Mouse (Mus musculus): ENCODE measurements around the gene Odf4. TPM values are rescaled to one million over a fixed set of nuclear protein-coding genes. Genes with fewer than 3 reads are reported as not detected.
"Not testable (repeated sequence)": the region's sequence is repeated elsewhere in the genome, so short reads cannot be mapped to it uniquely, and the experiment has no call there.

The Odf4 gene
- 0.52 and 0.56 TPM in 2 replicates for polyA plus RNA-seq (2014; fragmentation: Nextera tagmentation; extraction: Ambion mirVana)

GRCm38 (mm10) chr11:68926981-68927380 lies at the start of gene Odf4:
Gene Odf4 (minus strand): TSS chr11:68927081.
- 79% methylated on average over 3 of the region's 3 CpGs for WGBS
- no peak for ATAC-seq (ENCODE audit: low FRiP score)
- no peak within 1 kb of the TSS for H3K4me3 ChIP-seq (replicated peaks; ENCODE audit: low read length)
- DNase-seq (ENCODE audit: low spot score) = no peak
- H3K36me3 ChIP-seq (replicated peaks; ENCODE audit: control insufficient read depth, insufficient read depth) = no peaks in the 10 kb centered on the region
- no peaks in the 10 kb centered on the region for H3K27me3 ChIP-seq (ENCODE audit: control insufficient read depth, insufficient read depth, low read length)
- no peaks in the 10 kb centered on the region for H3K9me3 ChIP-seq (ENCODE audit: control insufficient read depth, low read length)
- no peaks in the 10 kb centered on the region for H3K4me1 ChIP-seq (replicated peaks; ENCODE audit: control insufficient read depth, insufficient read depth, low read length)
- no peak within 1 kb of the TSS for H3K9ac ChIP-seq
- no peak within 1 kb of the TSS for H3K4me2 ChIP-seq (replicated peaks)
- no peak within 1 kb of the TSS for H3K27ac ChIP-seq

GRCm38 (mm10) chr11:68975601-68976000 lies 48.7 kb upstream of the Odf4 start:
- no peaks in the 10 kb centered on the region for H3K9me3 ChIP-seq (ENCODE audit: control insufficient read depth, low read length)
- H3K4me1 ChIP-seq (replicated peaks; ENCODE audit: control insufficient read depth, insufficient read depth, low read length) = peaks cover 6% of the 10 kb centered on the region; the same call in 1 of the 2 replicates
- no peak for DNase-seq (ENCODE audit: low spot score)
- H3K4me3 ChIP-seq (replicated peaks; ENCODE audit: low read length) = no peak overlapping the region
- no peaks in the 10 kb centered on the region for H3K36me3 ChIP-seq (replicated peaks; ENCODE audit: control insufficient read depth, insufficient read depth)
- no peak overlapping the region for H3K27ac ChIP-seq
- no peaks in the 10 kb centered on the region for H3K27me3 ChIP-seq (ENCODE audit: control insufficient read depth, insufficient read depth, low read length)
- 89% methylated on average over 1 of the region's 1 CpGs for WGBS
- H3K9ac ChIP-seq = no peak overlapping the region
- no peak for ATAC-seq (ENCODE audit: low FRiP score)
- H3K4me2 ChIP-seq (replicated peaks) = no peak overlapping the region

GRCm38 (mm10) chr11:68975085-68975484 lies 48.2 kb upstream of the Odf4 start, which contains the start of gene Rangrf:
Gene Rangrf (minus strand): TSS chr11:68975185.
- DNase-seq (ENCODE audit: low spot score) = no peak
- peaks cover 6% of the 10 kb centered on the region; the same call in 1 of the 2 replicates for H3K4me1 ChIP-seq (replicated peaks; ENCODE audit: control insufficient read depth, insufficient read depth, low read length)
- peak within 1 kb of the TSS; percentile 38 for H3K4me3 ChIP-seq (replicated peaks; ENCODE audit: low read length)
- no peaks in the 10 kb centered on the region for H3K27me3 ChIP-seq (ENCODE audit: control insufficient read depth, insufficient read depth, low read length)
- H3K27ac ChIP-seq = no peak within 1 kb of the TSS
- no peaks in the 10 kb centered on the region for H3K9me3 ChIP-seq (ENCODE audit: control insufficient read depth, low read length)
- peak within 1 kb of the TSS; percentile 69 for H3K4me2 ChIP-seq (replicated peaks)
- no peak for ATAC-seq (ENCODE audit: low FRiP score)
- no peaks in the 10 kb centered on the region for H3K36me3 ChIP-seq (replicated peaks; ENCODE audit: control insufficient read depth, insufficient read depth)
- peak within 1 kb of the TSS; percentile 40; the same call in 1 of the 2 replicates for H3K9ac ChIP-seq
- 83% methylated on average over 7 of the region's 7 CpGs for WGBS

GRCm38 (mm10) chr11:68974059-68974450 lies 47.2 kb upstream of the Odf4 start:
- ATAC-seq (ENCODE audit: low FRiP score) = no peak
- H3K4me3 ChIP-seq (replicated peaks; ENCODE audit: low read length) = peak overlapping the region; percentile 38
- 31% methylated on average over 6 of the region's 6 CpGs for WGBS
- H3K9ac ChIP-seq = peak overlapping the region; percentile 40; the same call in 1 of the 2 replicates
- no peaks in the 10 kb centered on the region for H3K9me3 ChIP-seq (ENCODE audit: control insufficient read depth, low read length)
- no peaks in the 10 kb centered on the region for H3K36me3 ChIP-seq (replicated peaks; ENCODE audit: control insufficient read depth, insufficient read depth)
- peaks cover 6% of the 10 kb centered on the region; the same call in 1 of the 2 replicates for H3K4me1 ChIP-seq (replicated peaks; ENCODE audit: control insufficient read depth, insufficient read depth, low read length)
- no peaks in the 10 kb centered on the region for H3K27me3 ChIP-seq (ENCODE audit: control insufficient read depth, insufficient read depth, low read length)
- peak overlapping the region; percentile 69 for H3K4me2 ChIP-seq (replicated peaks)
- H3K27ac ChIP-seq = no peak overlapping the region
- no peak for DNase-seq (ENCODE audit: low spot score)

- not testable (repeated sequence) for H3K36me3 ChIP-seq (replicated peaks; ENCODE audit: control insufficient read depth, insufficient read depth); H3K27ac ChIP-seq; H3K27me3 ChIP-seq (ENCODE audit: control insufficient read depth, insufficient read depth, low read length); H3K9me3 ChIP-seq (ENCODE audit: control insufficient read depth, low read length)
- peak overlapping the region; percentile 40 for H3K9ac ChIP-seq
- DNase-seq (ENCODE audit: low spot score) (peak; percentile 78), ATAC-seq (ENCODE audit: low FRiP score) (peak; percentile 88)
- H3K4me2 ChIP-seq (replicated peaks) = peak overlapping the region; percentile 69
- H3K4me1 ChIP-seq (replicated peaks; ENCODE audit: control insufficient read depth, insufficient read depth, low read length) = peaks cover 11% of the 10 kb centered on the region; the same call in 1 of the 2 replicates
- WGBS = under 1% methylated on average over 37 of the region's 38 CpGs
- peak overlapping the region; percentile 38 for H3K4me3 ChIP-seq (replicated peaks; ENCODE audit: low read length)
These were observed 46.6 kb upstream of the Odf4 start for GRCm38 (mm10) chr11:68973250-68974058.

GRCm38 (mm10) chr11:68970232-68970631 lies 43.4 kb upstream of the Odf4 start:
- no peak overlapping the region for H3K4me2 ChIP-seq (replicated peaks)
- whole genome bisulfite sequencing = 82% methylated on average over 4 of the region's 4 CpGs
- ATAC-seq (ENCODE audit: low FRiP score) (no peak), DNase-seq (ENCODE audit: low spot score) (no peak)
- H3K9me3 ChIP-seq (ENCODE audit: control insufficient read depth, low read length) = no peaks in the 10 kb centered on the region
- H3K36me3 ChIP-seq (replicated peaks; ENCODE audit: control insufficient read depth, insufficient read depth) = no peaks in the 10 kb centered on the region
- H3K27me3 ChIP-seq (ENCODE audit: control insufficient read depth, insufficient read depth, low read length) = no peaks in the 10 kb centered on the region
- no peak overlapping the region for H3K9ac ChIP-seq
- H3K27ac ChIP-seq = no peak overlapping the region
- H3K4me3 ChIP-seq (replicated peaks; ENCODE audit: low read length) = no peak overlapping the region
- peaks cover 18% of the 10 kb centered on the region; the same call in 1 of the 2 replicates for H3K4me1 ChIP-seq (replicated peaks; ENCODE audit: control insufficient read depth, insufficient read depth, low read length)

GRCm38 (mm10) chr11:68968752-68969151 lies 41.9 kb upstream of the Odf4 start:
- ATAC-seq (ENCODE audit: low FRiP score) (no peak), DNase-seq (ENCODE audit: low spot score) (no peak)
- Histone ChIP-seq H3K27me3 (ENCODE audit: control insufficient read depth, insufficient read depth, low read length) (no peaks in the 10 kb centered on the region), H3K4me1 (replicated peaks; ENCODE audit: control insufficient read depth, insufficient read depth, low read length) (peaks cover 18% of the 10 kb centered on the region; the same call in 1 of the 2 replicates), H3K27ac (no peak overlapping the region), H3K4me3 (replicated peaks; ENCODE audit: low read length) (no peak overlapping the region), H3K36me3 (replicated peaks; ENCODE audit: control insufficient read depth, insufficient read depth) (no peaks in the 10 kb centered on the region), H3K9me3 (ENCODE audit: control insufficient read depth, low read length) (no peaks in the 10 kb centered on the region), H3K9ac (no peak overlapping the region; the same call in 1 of the 2 replicates), H3K4me2 (replicated peaks) (no peak overlapping the region; the same call in 1 of the 2 replicates)
- 84% methylated on average over 11 of the region's 11 CpGs for WGBS

- ATAC-seq (ENCODE audit: low FRiP score) (peak; percentile 95), DNase-seq (ENCODE audit: low spot score) (peak; percentile 88)
- WGBS = under 1% methylated on average over 50 of the region's 50 CpGs
- Histone ChIP-seq H3K27ac (peak within 1 kb of the TSS; percentile 41; the same call in 1 of the 2 replicates), H3K4me3 (replicated peaks; ENCODE audit: low read length) (peak within 1 kb of the TSS; percentile 54), H3K4me1 (replicated peaks; ENCODE audit: control insufficient read depth, insufficient read depth, low read length) (0 out of 2 replicates have a peak, but pooled peaks cover 12% of the 10 kb centered on the region), H3K27me3 (ENCODE audit: control insufficient read depth, insufficient read depth, low read length) (no peaks in the 10 kb centered on the region), H3K9me3 (ENCODE audit: control insufficient read depth, low read length) (no peaks in the 10 kb centered on the region), H3K9ac (peak within 1 kb of the TSS; percentile 65), H3K36me3 (replicated peaks; ENCODE audit: control insufficient read depth, insufficient read depth) (no peaks in the 10 kb centered on the region), H3K4me2 (replicated peaks) (peak within 1 kb of the TSS; percentile 76)
These were observed 40.7 kb upstream of the Odf4 start, which contains the start of gene Slc25a35 for GRCm38 (mm10) chr11:68967337-68968282. Gene Slc25a35 (plus strand): TSS chr11:68968131.

Data from hindbrain, embryonic 14.5 days (tissue).